Mouse (Mus musculus): ENCODE measurements around the gene Heatr6. TPM values are rescaled to one million over a fixed set of nuclear protein-coding genes. Genes with fewer than 3 reads are reported as not detected.

Heatr6 gene
- total and polyA plus RNA-seq, 3 experiments: 17.4 to 24.4 (median 17.6) TPM

DNA sequence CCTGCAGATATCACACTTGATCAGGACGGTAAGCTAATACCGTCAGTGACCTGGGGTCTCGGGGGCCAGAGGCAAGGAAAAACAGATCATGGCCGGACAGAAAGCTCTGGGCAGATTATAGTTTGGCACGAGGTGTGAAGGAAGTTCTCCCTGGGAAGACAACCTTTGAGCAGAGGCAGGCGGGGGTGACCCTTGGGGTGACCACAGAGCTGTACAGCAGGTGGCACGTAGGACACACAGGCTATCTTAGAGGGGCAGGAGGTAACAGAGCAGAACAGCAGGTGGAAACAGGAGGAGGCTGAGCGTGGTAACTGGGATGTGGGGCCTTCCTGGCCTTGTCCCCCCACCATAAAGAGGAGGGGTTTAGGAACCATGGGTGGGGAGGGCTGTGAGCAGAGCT lies 34.8 kb downstream of the Heatr6 start:
- no peak overlapping the region for H3K4me2 ChIP-seq (ENCODE audit: insufficient read depth, low read depth, poor library complexity, severe bottlenecking)
- peak; percentile 38; the same call in 1 of the 2 replicates for TF ChIP-seq TCF12 (IDR thresholded peaks at IDR 0.05; ENCODE audit: low read depth, low read length)
- TF ChIP-seq ZMIZ1 (IDR thresholded peaks at IDR 0.05; ENCODE audit: low read depth, low read length): no peak
- TF ChIP-seq BHLHE40 (IDR thresholded peaks at IDR 0.05; ENCODE audit: low read depth, low read length): peak; percentile 61
- peak overlapping the region; percentile 35 for H3K27ac ChIP-seq (ENCODE audit: insufficient read depth, low read depth)
- H3K27me3 ChIP-seq (replicated peaks): no peaks in the 10 kb centered on the region
- no peaks in the 10 kb centered on the region for H3K79me2 ChIP-seq (replicated peaks; ENCODE audit: control insufficient read depth, extremely low read depth, insufficient read depth, poor library complexity, severe bottlenecking)
- peak overlapping the region; percentile 16; the same call in 1 of the 2 replicates for H3K9ac ChIP-seq (ENCODE audit: insufficient read depth, low read depth)
- peaks cover 26 to 48% of the 10 kb centered on the region in 2 experiments for H3K4me1 ChIP-seq (ENCODE audit: control insufficient read depth in 1 of 2, insufficient read depth in 2 of 2)
- DNase-seq (ENCODE audit: extremely low read depth): no peak
- dilution Hi-C loops (cut with MboI; ENCODE audit: extremely low pct_ligation_motif_present, extremely low pct_unique_long_range_greater_than_20kb, low sequenced_read_pairs) (no loop called here), in situ Hi-C loops (cut with MboI; ENCODE audit: low pct_ligation_motif_present, low pct_unique_long_range_greater_than_20kb, low sequenced_read_pairs) (loop anchor here (5.0 to 10.0 kb wide), 2 partner anchors 149 to 256 kb away; no protein-coding TSS in a partner anchor)
- H3K36me3 ChIP-seq (replicated peaks in 1 of 2; ENCODE audit: control insufficient read depth in 1 of 2, insufficient read depth in 1 of 2, low read length in 1 of 2): peaks cover 7 to 17% of the 10 kb centered on the region in 2 experiments
- no peaks in the 10 kb centered on the region for H3K9me3 ChIP-seq (replicated peaks; ENCODE audit: low read length)
- H3K4me3 ChIP-seq (replicated peaks in 1 of 3; ENCODE audit: low read depth in 2 of 3, low read length in 2 of 3, poor library complexity in 1 of 3): no peak overlapping the region

DNA sequence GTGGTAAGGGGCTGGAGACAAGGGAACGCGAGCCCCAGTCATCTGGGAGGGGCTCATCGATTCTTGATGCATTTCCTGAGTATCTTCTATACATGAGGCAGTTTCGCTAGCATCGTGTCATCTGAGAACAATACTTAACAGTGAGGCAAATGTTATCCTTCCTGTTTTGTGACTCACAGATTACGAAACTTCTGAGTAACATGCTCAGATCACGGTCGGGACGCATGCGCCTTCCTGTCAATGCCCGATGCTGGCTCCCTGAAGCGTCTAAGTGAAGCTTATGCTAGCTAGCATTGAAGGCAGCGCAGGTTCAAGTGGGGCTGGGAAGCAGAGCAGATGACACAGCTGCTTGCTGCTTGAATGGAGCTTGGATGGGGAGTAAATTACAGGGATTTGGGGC lies 35.8 kb downstream of the Heatr6 start:
- peak overlapping the region; percentile 48 for H3K27ac ChIP-seq (ENCODE audit: insufficient read depth, low read depth)
- in situ Hi-C loops (cut with MboI; ENCODE audit: low pct_ligation_motif_present, low pct_unique_long_range_greater_than_20kb, low sequenced_read_pairs): loop anchor here (5.0 to 10.0 kb wide), 2 partner anchors 148 to 256 kb away; no protein-coding TSS in a partner anchor
- TF ChIP-seq USF1 (IDR thresholded peaks at IDR 0.05; ENCODE audit: low read depth, low read length) (no peak), E2F4 (IDR thresholded peaks at IDR 0.05; ENCODE audit: insufficient replicate concordance, low read depth, low read length) (no peak), CHD1 (IDR thresholded peaks at IDR 0.05; ENCODE audit: low read depth, low read length) (no peak), ZNF384 (IDR thresholded peaks at IDR 0.05; ENCODE audit: low read depth, low read length) (no peak), POLR2AphosphoS2 (IDR thresholded peaks at IDR 0.05; ENCODE audit: low read depth, low read length) (no peak), RCOR1 (conservative IDR thresholded peaks at IDR 0.05; ENCODE audit: low read depth, low read length) (0 out of 2 replicates have a peak, but pooled peaks have one; percentile 25), TCF12 (IDR thresholded peaks at IDR 0.05; ENCODE audit: low read depth, low read length) (peak; percentile 28; the same call in 1 of the 2 replicates), TBP (conservative IDR thresholded peaks at IDR 0.05; ENCODE audit: low read depth, low read length) (0 out of 2 replicates have a peak, but pooled peaks have one; percentile 40), ELF1 (IDR thresholded peaks at IDR 0.05; ENCODE audit: low read depth, low read length) (peak; percentile 78), NELFE (IDR thresholded peaks at IDR 0.05; ENCODE audit: low read depth, low read length) (no peak), SIN3A (IDR thresholded peaks at IDR 0.05; ENCODE audit: low read length) (peak; percentile 52; the same call in 1 of the 2 replicates), CHD2 (IDR thresholded peaks at IDR 0.05; ENCODE audit: low read length) (no peak), RAD21 (IDR thresholded peaks at IDR 0.05; ENCODE audit: low read depth, low read length) (no peak), NRF1 (IDR thresholded peaks at IDR 0.05; ENCODE audit: low read depth, low read length) (peak; percentile 90), IRF4 (IDR thresholded peaks at IDR 0.05; ENCODE audit: low read depth, low read length) (peak; percentile 77), JUND (conservative IDR thresholded peaks at IDR 0.05; ENCODE audit: low read depth, low read length) (peak; percentile 67), MAFK (IDR thresholded peaks at IDR 0.05; ENCODE audit: insufficient replicate concordance, low read length) (peak; percentile 26; the same call in 1 of the 2 replicates), USF2 (conservative IDR thresholded peaks at IDR 0.05; ENCODE audit: low read depth, low read length) (no peak), PAX5 (IDR thresholded peaks at IDR 0.05; ENCODE audit: low read length) (no peak), MAZ (IDR thresholded peaks at IDR 0.05; ENCODE audit: low read depth, low read length) (peak; percentile 65; the same call in 1 of the 2 replicates), BHLHE40 (IDR thresholded peaks at IDR 0.05; ENCODE audit: low read depth, low read length) (peak; percentile 91), JUN (IDR thresholded peaks at IDR 0.05; ENCODE audit: insufficient read depth, low read depth, low read length) (peak; percentile 61), SMC3 (IDR thresholded peaks at IDR 0.05; ENCODE audit: low read depth, low read length) (0 out of 2 replicates have a peak, but pooled peaks have one; percentile 6), MEF2A (IDR thresholded peaks at IDR 0.05; ENCODE audit: borderline replicate concordance, low read depth, low read length) (no peak), ZMIZ1 (IDR thresholded peaks at IDR 0.05; ENCODE audit: low read depth, low read length) (no peak), ETS1 (conservative IDR thresholded peaks at IDR 0.05; ENCODE audit: low read depth, low read length) (peak; percentile 83), HCFC1 (IDR thresholded peaks at IDR 0.05; ENCODE audit: low read depth, low read length) (peak; percentile 20; the same call in 1 of the 2 replicates), GABPA (IDR thresholded peaks at IDR 0.05; ENCODE audit: insufficient replicate concordance, low read depth, low read length) (no peak; the same call in 1 of the 2 replicates), MYC (IDR thresholded peaks at IDR 0.05; ENCODE audit: low read depth, low read length) (peak; percentile 89), POLR2A (IDR thresholded peaks at IDR 0.05; ENCODE audit: low read depth, low read length) (no peak; the same call in none of the 2 replicates), CTCF (conservative IDR thresholded peaks at IDR 0.05 in 1 of 2, IDR thresholded peaks at IDR 0.05 in 1 of 2; ENCODE audit: low read depth in 2 of 2, low read length in 2 of 2) (no peak)

More for the DNA sequence above, 35.8 kb downstream of the Heatr6 start:
- dilution Hi-C loops (cut with MboI; ENCODE audit: extremely low pct_ligation_motif_present, extremely low pct_unique_long_range_greater_than_20kb, low sequenced_read_pairs): no loop called here
- peak overlapping the region; percentile 81 for H3K4me2 ChIP-seq (ENCODE audit: insufficient read depth, low read depth, poor library complexity, severe bottlenecking)
- peaks cover 26 to 48% of the 10 kb centered on the region in 2 experiments for H3K4me1 ChIP-seq (ENCODE audit: control insufficient read depth in 1 of 2, insufficient read depth in 2 of 2)
- no peak overlapping the region for H3K4me3 ChIP-seq (replicated peaks in 1 of 3; ENCODE audit: low read depth in 2 of 3, low read length in 2 of 3, poor library complexity in 1 of 3)
- H3K27me3 ChIP-seq (replicated peaks): no peaks in the 10 kb centered on the region
- peak overlapping the region; percentile 16; the same call in 1 of the 2 replicates for H3K9ac ChIP-seq (ENCODE audit: insufficient read depth, low read depth)
- peak; percentile 74 for DNase-seq (ENCODE audit: extremely low read depth)
- no peaks in the 10 kb centered on the region for H3K9me3 ChIP-seq (replicated peaks; ENCODE audit: low read length)
- H3K79me2 ChIP-seq (replicated peaks; ENCODE audit: control insufficient read depth, extremely low read depth, insufficient read depth, poor library complexity, severe bottlenecking): no peaks in the 10 kb centered on the region
- peaks cover 0 to 8% of the 10 kb centered on the region in 2 experiments for H3K36me3 ChIP-seq (replicated peaks in 1 of 2; ENCODE audit: control insufficient read depth in 1 of 2, insufficient read depth in 1 of 2, low read length in 1 of 2)
